Mouse (Mus musculus): ENCODE measurements around the gene Irak1bp1. TPM values are rescaled to one million over a fixed set of nuclear protein-coding genes. Genes with fewer than 3 reads are reported as not detected.

Irak1bp1 gene
- total RNA-seq, 4 experiments from 2014 or later: 17.0 to 19.1 (median 18.5) TPM

GRCm38 (mm10) chr9:82877078-82877477, 47.7 kb downstream of the Irak1bp1 start:
- no peak for DNase-seq (ENCODE audit: low spot score in 2 of 2)

GRCm38 (mm10) chr9:82884177-82884576, 54.8 kb downstream of the Irak1bp1 start:
- DNase-seq (ENCODE audit: low spot score in 2 of 2): no peak

GRCm38 (mm10) chr9:82888645-82889044, 59.3 kb downstream of the Irak1bp1 start:
- DNase-seq (ENCODE audit: low spot score in 2 of 2): no peak

Other genes starting within 250 kb of the Irak1bp1 start
- 10 to 100 TPM; 63.4 to 86.8 (median 73.1) TPM for gene Phip, start 146.0 kb downstream of the Irak1bp1 start, total RNA-seq (2022)

Data from layer of hippocampus, adult 8-10 months (tissue).